Comparison of ENCODE assay signal across 21 mouse cellular contexts in the genomic region with DNA sequence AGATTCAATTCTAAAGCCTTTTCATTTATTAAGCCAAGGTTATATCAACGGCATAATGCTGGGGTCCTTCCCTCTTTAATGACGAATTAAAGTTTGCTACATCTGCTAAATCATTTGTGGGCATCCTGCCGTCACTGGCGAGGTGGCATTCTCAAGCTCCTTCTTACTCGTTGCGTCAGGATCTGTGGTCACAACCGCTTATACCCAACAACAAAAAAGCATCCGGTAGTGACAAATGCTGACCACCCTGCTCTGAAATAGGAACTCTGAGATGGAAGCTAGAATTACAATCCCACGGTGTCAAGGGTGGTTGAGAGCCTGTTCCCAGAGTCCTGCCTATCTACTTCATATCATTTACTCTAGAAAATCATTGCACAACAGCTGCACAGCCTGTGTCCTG.
"Had no signal": no experiment of that assay in that cellular context is flagged by ENCODE, and none has a peak within 500 bp of the region (broad histone marks: within the 10 kb centered on the region; RNA-seq: fewer than 3 reads in every experiment).

No protein-coding gene starts in this region.

- H3K4me3 ChIP-seq: kidney, embryonic 15.5 days; left cerebral cortex, adult 2 months; liver, embryonic 13.5 days; megakaryocyte, embryonic 14.5 days; midbrain, embryonic 10.5 days; midbrain, embryonic 13.5 days; neural tube, embryonic 12.5 days; neural tube, embryonic 15.5 days had no signal

- H3K36me3 ChIP-seq: kidney, embryonic 15.5 days; liver, embryonic 13.5 days; midbrain, embryonic 10.5 days; midbrain, embryonic 13.5 days; neural tube, embryonic 12.5 days; neural tube, embryonic 15.5 days had no signal

- ATAC-seq: midbrain, embryonic 13.5 days; midbrain, embryonic 16.5 days had no signal

- H3K27me3 ChIP-seq: kidney, embryonic 15.5 days; liver, embryonic 13.5 days; midbrain, embryonic 13.5 days; neural tube, embryonic 12.5 days; neural tube, embryonic 15.5 days had no signal

- DNase-seq: kidney, adult 8-10 months; kidney, postnatal 10 days; kidney, postnatal 36 days; layer of hippocampus, postnatal 36 days; liver, embryonic 13.5 days; lung, adult 2 months; lung, postnatal 14 days; lung, postnatal 4 days; right cerebral cortex, adult 18-20 months; right cerebral cortex, postnatal 25 days; spleen, adult 18-20 months; thymus, adult 18-20 months; thymus, postnatal 36 days had no signal

- H3K9ac ChIP-seq: kidney, embryonic 15.5 days; liver, embryonic 13.5 days; midbrain, embryonic 13.5 days; neural tube, embryonic 12.5 days; neural tube, embryonic 15.5 days had no signal

- H3K27ac ChIP-seq: kidney, embryonic 15.5 days; left cerebral cortex, adult 2 months; liver, embryonic 13.5 days; midbrain, embryonic 10.5 days; midbrain, embryonic 13.5 days; neural tube, embryonic 12.5 days; neural tube, embryonic 15.5 days had no signal

- H3K4me2 ChIP-seq: kidney, embryonic 15.5 days; liver, embryonic 13.5 days; midbrain, embryonic 13.5 days; neural tube, embryonic 12.5 days; neural tube, embryonic 15.5 days had no signal

- H3K9me3 ChIP-seq: kidney, embryonic 15.5 days; liver, embryonic 13.5 days; megakaryocyte, embryonic 14.5 days; midbrain, embryonic 10.5 days; midbrain, embryonic 13.5 days; neural tube, embryonic 12.5 days; neural tube, embryonic 15.5 days had no signal

- H3K4me1 ChIP-seq: kidney, embryonic 15.5 days; liver, embryonic 13.5 days; midbrain, embryonic 10.5 days; midbrain, embryonic 13.5 days; neural tube, embryonic 12.5 days; neural tube, embryonic 15.5 days had no signal
